8 mouse cellular contexts compared by ENCODE assay signal in the genomic region with DNA sequence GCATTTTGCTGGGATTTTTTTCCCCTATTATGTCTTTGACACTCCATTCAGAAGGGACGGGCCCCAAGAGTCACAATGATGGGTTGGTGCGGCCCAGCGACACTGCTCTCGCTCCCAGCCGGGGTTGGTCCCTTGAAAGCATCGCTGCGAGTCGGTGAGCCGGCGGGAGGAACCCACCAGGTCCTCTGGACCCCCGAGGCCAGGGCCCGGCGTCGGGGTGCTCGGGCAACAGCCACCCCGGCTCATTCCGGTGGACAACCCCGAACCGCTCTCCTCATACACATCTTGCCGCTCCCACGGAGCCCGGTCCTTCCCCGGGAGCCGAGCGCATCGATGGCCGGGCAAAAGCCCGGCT. TPM values are rescaled to one million over a fixed set of nuclear protein-coding genes. Genes with fewer than 3 reads are reported as not detected.
A peak's percentile ranks its signal among the peaks of the same experiment; 100 is the strongest.
DNase-seq lines count a peak whose midpoint lies in the region; ATAC-seq and TF ChIP-seq lines count a peak whose summit lies in the region.

No protein-coding gene starts in this region.

- no peaks in the 10 kb centered on the region for H3K27me3 ChIP-seq in heart, embryonic 11.5 days (ENCODE audit: control insufficient read depth, insufficient read depth, low read length)
- H3K27me3 ChIP-seq in CH12.LX (replicated peaks), result no peaks in the 10 kb centered on the region
- H3K27me3 ChIP-seq in forebrain, embryonic 14.5 days (replicated peaks; ENCODE audit: control insufficient read depth, insufficient read depth, low read length), result no peaks in the 10 kb centered on the region
- no peaks in the 10 kb centered on the region for H3K27me3 ChIP-seq in liver, embryonic 15.5 days

- H3K4me2 ChIP-seq in heart, embryonic 11.5 days, result peak overlapping the region; percentile 91
- peak overlapping the region; percentile 48; the same call in 1 of the 2 replicates for H3K4me2 ChIP-seq in CH12.LX (ENCODE audit: insufficient read depth, low read depth, poor library complexity, severe bottlenecking)
- peak overlapping the region; percentile 55 for H3K4me2 ChIP-seq in forebrain, embryonic 14.5 days (ENCODE audit: low read length)
- H3K4me2 ChIP-seq in liver, embryonic 15.5 days, result peak overlapping the region; percentile 92

- peak overlapping the region; percentile 86 for H3K4me3 ChIP-seq in heart, embryonic 11.5 days (ENCODE audit: low read depth, low read length)
- H3K4me3 ChIP-seq in CH12.LX (replicated peaks in 1 of 3; ENCODE audit: low read depth in 2 of 3, low read length in 2 of 3, poor library complexity in 1 of 3), result peak overlapping the region; percentile 87 to 96 (median 87)
- H3K4me3 ChIP-seq in forebrain, embryonic 14.5 days (ENCODE audit: low read depth, low read length), result peak overlapping the region; percentile 93
- peak overlapping the region; percentile 94 for H3K4me3 ChIP-seq in liver, embryonic 15.5 days (replicated peaks)

- dilution Hi-C loops in CH12.LX (cut with MboI; ENCODE audit: extremely low pct_ligation_motif_present, extremely low pct_unique_long_range_greater_than_20kb, low sequenced_read_pairs), result no loop called here

- no peaks in the 10 kb centered on the region for H3K9me3 ChIP-seq in heart, embryonic 11.5 days (replicated peaks; ENCODE audit: control insufficient read depth, low read length)
- no peaks in the 10 kb centered on the region for H3K9me3 ChIP-seq in CH12.LX (replicated peaks; ENCODE audit: low read length)
- H3K9me3 ChIP-seq in forebrain, embryonic 14.5 days (replicated peaks; ENCODE audit: control insufficient read depth, low read length), result no peaks in the 10 kb centered on the region
- H3K9me3 ChIP-seq in liver, embryonic 15.5 days (replicated peaks), result no peaks in the 10 kb centered on the region

- TF ChIP-seq EP300 in CH12.LX (IDR thresholded peaks at IDR 0.05; ENCODE audit: low read length), result no peak

- TF ChIP-seq CTCF in CH12.LX (conservative IDR thresholded peaks at IDR 0.05 in 1 of 2, IDR thresholded peaks at IDR 0.05 in 1 of 2; ENCODE audit: low read depth in 2 of 2, low read length in 2 of 2), result no peak

- H3K9ac ChIP-seq in heart, embryonic 11.5 days (ENCODE audit: low read depth, low read length), result peak overlapping the region; percentile 97
- peak overlapping the region; percentile 98 for H3K9ac ChIP-seq in CH12.LX (ENCODE audit: insufficient read depth, low read depth)
- peak overlapping the region; percentile 98 for H3K9ac ChIP-seq in forebrain, embryonic 14.5 days (ENCODE audit: low read length)
- H3K9ac ChIP-seq in liver, embryonic 15.5 days, result peak overlapping the region; percentile 95

- in situ Hi-C loops in CH12.LX (cut with MboI; ENCODE audit: low pct_ligation_motif_present, low pct_unique_long_range_greater_than_20kb, low sequenced_read_pairs), result no loop called here

- no peak for TF ChIP-seq POLR2A in CH12.LX (IDR thresholded peaks at IDR 0.05; ENCODE audit: low read depth, low read length)

- H3K36me3 ChIP-seq in heart, embryonic 11.5 days (ENCODE audit: control insufficient read depth, insufficient read depth, low read length), result no peaks in the 10 kb centered on the region
- H3K36me3 ChIP-seq in CH12.LX (replicated peaks in 1 of 2; ENCODE audit: control insufficient read depth in 1 of 2, insufficient read depth in 1 of 2, low read length in 1 of 2), result peaks cover 0 to 13% of the 10 kb centered on the region in 2 experiments
- no peaks in the 10 kb centered on the region for H3K36me3 ChIP-seq in forebrain, embryonic 14.5 days (ENCODE audit: control insufficient read depth, insufficient read depth, low read length)
- H3K36me3 ChIP-seq in liver, embryonic 15.5 days (replicated peaks), result 0 out of 2 replicates have a peak, but pooled peaks cover 3% of the 10 kb centered on the region

- under 1% methylated on average over 28 of the region's 28 CpGs for WGBS in heart, embryonic 11.5 days (ENCODE audit: insufficient replicate concordance)
- WGBS in forebrain, embryonic 14.5 days, result 0% methylated on average over 28 of the region's 28 CpGs
- under 1% methylated on average over 28 of the region's 28 CpGs for WGBS in liver, embryonic 15.5 days (ENCODE audit: insufficient replicate concordance)

- no peak; the same call in 1 of the 2 replicates for ATAC-seq in heart, embryonic 11.5 days (replicated peaks; ENCODE audit: insufficient number of reproducible peaks, low FRiP score, low TSS enrichment)
- peak; percentile 53 for ATAC-seq in forebrain, embryonic 14.5 days
- ATAC-seq in liver, embryonic 15.5 days (ENCODE audit: insufficient read depth), result no peak; the same call in 1 of the 2 replicates

- peaks cover 40% of the 10 kb centered on the region for H3K79me2 ChIP-seq in CH12.LX (replicated peaks; ENCODE audit: control insufficient read depth, extremely low read depth, insufficient read depth, poor library complexity, severe bottlenecking)

- TF ChIP-seq RAD21 in CH12.LX (IDR thresholded peaks at IDR 0.05; ENCODE audit: low read depth, low read length), result no peak

- peak overlapping the region; percentile 92 for H3K27ac ChIP-seq in heart, embryonic 11.5 days (ENCODE audit: low read depth, low read length)
- 0 out of 2 replicates have a peak overlapping the region, but pooled peaks have one; percentile 5 for H3K27ac ChIP-seq in CH12.LX (ENCODE audit: insufficient read depth, low read depth)
- peak overlapping the region; percentile 95 for H3K27ac ChIP-seq in forebrain, embryonic 14.5 days (ENCODE audit: low read depth, low read length)
- peak overlapping the region; percentile 92 for H3K27ac ChIP-seq in liver, embryonic 15.5 days (replicated peaks)

- no peak for DNase-seq in heart, adult 18-20 months
- no peak for DNase-seq in CH12.LX (ENCODE audit: extremely low read depth)
- DNase-seq in forebrain, embryonic 14.5 days (ENCODE audit: low spot score), result no peak
- no peak for DNase-seq in yolk sac, embryonic 10.5 days (ENCODE audit: low spot score)
- no peak for DNase-seq in adrenal gland, adult 8-10 months
- DNase-seq in layer of hippocampus, postnatal 36 days, result no peak

- H3K4me1 ChIP-seq in heart, embryonic 11.5 days (ENCODE audit: control insufficient read depth, insufficient read depth, low read length), result peaks cover 13% of the 10 kb centered on the region; the same call in 1 of the 2 replicates
- H3K4me1 ChIP-seq in CH12.LX (ENCODE audit: control insufficient read depth in 1 of 2, insufficient read depth in 2 of 2), result peaks cover 2 to 34% of the 10 kb centered on the region in 2 experiments; a peak in 2 of 4 replicates
- peaks cover 15% of the 10 kb centered on the region for H3K4me1 ChIP-seq in forebrain, embryonic 14.5 days (ENCODE audit: control insufficient read depth, insufficient read depth, low read length)
- peaks cover 39% of the 10 kb centered on the region for H3K4me1 ChIP-seq in liver, embryonic 15.5 days (replicated peaks)

TF ChIP-seq in CH12.LX, 34 proteins besides CTCF, POLR2A, EP300 and RAD21:
- 0 out of 2 replicates have a peak, but pooled peaks have one; percentile 13 for TF ChIP-seq IRF4 (IDR thresholded peaks at IDR 0.05; ENCODE audit: low read depth, low read length)
- no peak for TF ChIP-seq MAFK (IDR thresholded peaks at IDR 0.05; ENCODE audit: insufficient replicate concordance, low read length)

RNA-seq across cellular contexts. Expression of a gene that starts 3.2 kb away (rescaled TPM):
- polyA plus RNA-seq in heart, embryonic 11.5 days (2014; fragmentation: Nextera tagmentation; extraction: Ambion mirVana), result 29.6 and 30.0 TPM in 2 replicates
- 10 to 100 TPM; 48.4 to 48.6 TPM for total RNA-seq in heart, adult 18-20 months (2021)
- total RNA-seq in CH12.LX (2012; rRNA removed), result 21.0 and 25.4 TPM in 2 replicates
- 43.8 and 49.5 TPM in 2 replicates for total RNA-seq in CH12.LX (2014; rRNA removed)
- 33.7 and 37.3 TPM in 2 replicates for polyA plus RNA-seq in CH12.LX (2012; ENCODE audit: insufficient read length, low read depth)
- polyA plus RNA-seq in forebrain, embryonic 14.5 days (2014; fragmentation: Nextera tagmentation; extraction: Ambion mirVana), result 57.8 and 62.1 TPM in 2 replicates
- polyA plus RNA-seq in liver, embryonic 15.5 days (2015; fragmentation: Nextera tagmentation; extraction: Ambion mirVana), result 10.0 and 11.6 TPM in 2 replicates
- total RNA-seq in adrenal gland, adult 8-10 months (2022), result 10 to 100 TPM; 36.4 to 48.5 (median 41.0) TPM
- 10 to 100 TPM; 67.1 to 67.2 TPM for total RNA-seq in layer of hippocampus, postnatal 36 days (2021)

RNA-seq across cellular contexts. Expression of a gene that starts 39.4 kb away (rescaled TPM):
- 0.27 and 0.63 TPM in 2 replicates for polyA plus RNA-seq in heart, embryonic 11.5 days (2014; fragmentation: Nextera tagmentation; extraction: Ambion mirVana)
- total RNA-seq in heart, adult 18-20 months (2021), result under 1 TPM; 0.23 to 0.25 TPM
- 2.1 and 2.4 TPM in 2 replicates for total RNA-seq in CH12.LX (2012; rRNA removed)
- 2.7 and 2.8 TPM in 2 replicates for total RNA-seq in CH12.LX (2014; rRNA removed)
- 0.91 and 1.00 TPM in 2 replicates for polyA plus RNA-seq in CH12.LX (2012; ENCODE audit: insufficient read length, low read depth)
- polyA plus RNA-seq in forebrain, embryonic 14.5 days (2014; fragmentation: Nextera tagmentation; extraction: Ambion mirVana), result 3.7 and 3.8 TPM in 2 replicates
- 0.71 and 0.84 TPM in 2 replicates for polyA plus RNA-seq in liver, embryonic 15.5 days (2015; fragmentation: Nextera tagmentation; extraction: Ambion mirVana)
- 1 to 10 TPM in 2 of 4 experiments, under 1 TPM in 2; 0.38 to 1.4 (median 0.99) TPM for total RNA-seq in adrenal gland, adult 8-10 months (2022)
- 1 to 10 TPM; 2.5 to 2.7 TPM for total RNA-seq in layer of hippocampus, postnatal 36 days (2021)

RNA-seq across cellular contexts. Expression of a gene that starts 56.5 kb away (rescaled TPM):
- polyA plus RNA-seq in heart, embryonic 11.5 days (2014; fragmentation: Nextera tagmentation; extraction: Ambion mirVana), result 156 and 165 TPM in 2 replicates
- 100 to 1,000 TPM; 340 to 351 TPM for total RNA-seq in heart, adult 18-20 months (2021)
- total RNA-seq in CH12.LX (2012; rRNA removed) (48.0 and 49.2 TPM in 2 replicates), CH12.LX (2014; rRNA removed) (62.7 and 66.9 TPM in 2 replicates)
- polyA plus RNA-seq in CH12.LX (2012; ENCODE audit: insufficient read length, low read depth), result 36.5 and 45.4 TPM in 2 replicates
- polyA plus RNA-seq in forebrain, embryonic 14.5 days (2014; fragmentation: Nextera tagmentation; extraction: Ambion mirVana), result 190 and 201 TPM in 2 replicates
- polyA plus RNA-seq in liver, embryonic 15.5 days (2015; fragmentation: Nextera tagmentation; extraction: Ambion mirVana), result 107 and 123 TPM in 2 replicates
- total RNA-seq in adrenal gland, adult 8-10 months (2022), result 100 to 1,000 TPM in 3 of 4 experiments, 10 to 100 TPM in 1; 74.4 to 114 (median 105) TPM
- total RNA-seq in layer of hippocampus, postnatal 36 days (2021), result 10 to 100 TPM; 60.2 to 61.8 TPM

Comparison
In these comparisons a context has a peak if more than half of its experiments do, and no peak if none do; other contexts are left out.
1. H3K27ac ChIP-seq: peak in every context shown above with its lines; median percentile 95 in forebrain, embryonic 14.5 days; 92 in heart, embryonic 11.5 days; 92 in liver, embryonic 15.5 days; 5 in CH12.LX.